11 mouse cellular contexts compared by ENCODE assay signal in the genomic region with DNA sequence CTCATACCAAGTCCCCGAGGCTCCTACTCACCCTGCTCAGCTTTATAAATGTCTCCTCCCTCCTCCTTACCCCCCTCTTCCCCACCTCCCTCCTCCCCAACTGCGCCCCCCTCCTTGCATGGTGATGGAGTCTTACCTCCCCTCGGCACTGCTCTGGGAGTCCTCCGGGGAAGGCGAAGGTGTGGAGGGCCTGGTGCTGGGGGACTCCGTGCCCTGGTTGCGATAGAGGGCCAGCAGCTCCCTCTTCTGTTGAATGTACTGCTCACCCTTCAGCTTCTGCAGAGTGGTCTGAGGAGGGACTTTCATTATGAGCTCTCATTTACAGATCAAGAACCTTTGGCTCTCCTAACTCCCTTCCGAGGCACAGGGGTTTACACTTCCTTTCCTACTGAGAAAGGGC. TPM values are rescaled to one million over a fixed set of nuclear protein-coding genes. Genes with fewer than 3 reads are reported as not detected.
A peak's percentile ranks its signal among the peaks of the same experiment; 100 is the strongest.
DNase-seq lines count a peak whose midpoint lies in the region; ATAC-seq and TF ChIP-seq lines count a peak whose summit lies in the region.
"Had no signal": no experiment of that assay in that cellular context is flagged by ENCODE, and none has a peak within 500 bp of the region (broad histone marks: within the 10 kb centered on the region; RNA-seq: fewer than 3 reads in every experiment).

No protein-coding gene starts in this region.

- TF ChIP-seq CTCF in ES-Bruce4 (IDR thresholded peaks at IDR 0.05; ENCODE audit: low read depth, low read length), result peak; percentile 43

- H3K9ac ChIP-seq in heart, embryonic 12.5 days, result no peak overlapping the region
- H3K9ac ChIP-seq in ES-Bruce4 (ENCODE audit: low read depth, poor library complexity, severe bottlenecking), result no peak overlapping the region
- no peak overlapping the region for H3K9ac ChIP-seq in embryonic facial prominence, embryonic 11.5 days (replicated peaks; ENCODE audit: low read length)
- no peak overlapping the region for H3K9ac ChIP-seq in limb, embryonic 12.5 days (replicated peaks)

- peaks cover 31% of the 10 kb centered on the region for H3K4me1 ChIP-seq in heart, embryonic 12.5 days (replicated peaks)
- H3K4me1 ChIP-seq in ES-Bruce4 (ENCODE audit: control insufficient read depth, insufficient read depth, low read length), result peaks cover 18% of the 10 kb centered on the region
- H3K4me1 ChIP-seq in embryonic facial prominence, embryonic 11.5 days (ENCODE audit: control insufficient read depth, insufficient read depth, low read length), result no peaks in the 10 kb centered on the region; the same call in 1 of the 2 replicates
- peaks cover 40% of the 10 kb centered on the region for H3K4me1 ChIP-seq in limb, embryonic 12.5 days (replicated peaks)

- DNase-seq in heart, postnatal 10 days, result no peak
- peak; percentile 25 for DNase-seq in embryonic facial prominence, embryonic 11.5 days (ENCODE audit: low spot score)
- no peak for DNase-seq in left cerebral cortex, adult 8-10 months (ENCODE audit: low spot score in 2 of 2)
- DNase-seq in layer of hippocampus, adult 9-11 months, result no peak
- no peak for DNase-seq in urinary bladder, postnatal 10 days (ENCODE audit: low spot score)
- DNase-seq: cerebellum, adult 11-12 months had no signal

- no peak for ATAC-seq in heart, embryonic 12.5 days (ENCODE audit: insufficient number of reproducible peaks, low FRiP score)
- ATAC-seq in embryonic facial prominence, embryonic 11.5 days (replicated peaks; ENCODE audit: insufficient number of reproducible peaks, low FRiP score, low TSS enrichment, low read depth), result no peak
- no peak for ATAC-seq in limb, embryonic 12.5 days (ENCODE audit: insufficient number of reproducible peaks, insufficient read depth, low FRiP score, low TSS enrichment, low read depth)

- peaks cover 60% of the 10 kb centered on the region for H3K27me3 ChIP-seq in heart, embryonic 12.5 days (replicated peaks)
- no peaks in the 10 kb centered on the region for H3K27me3 ChIP-seq in ES-Bruce4 (ENCODE audit: control insufficient read depth, insufficient read depth, low read length, poor library complexity, severe bottlenecking)
- H3K27me3 ChIP-seq in embryonic facial prominence, embryonic 11.5 days (ENCODE audit: control insufficient read depth, insufficient read depth, low read length), result peaks cover 3% of the 10 kb centered on the region; the same call in 1 of the 2 replicates
- peaks cover 40% of the 10 kb centered on the region for H3K27me3 ChIP-seq in limb, embryonic 12.5 days

- no peak for TF ChIP-seq EP300 in ES-Bruce4 (IDR thresholded peaks at IDR 0.05; ENCODE audit: insufficient read depth, low read depth, low read length)

- no peak for TF ChIP-seq POLR2A in ES-Bruce4 (IDR thresholded peaks at IDR 0.05; ENCODE audit: insufficient read depth, low read length)

- H3K27ac ChIP-seq in heart, embryonic 12.5 days (ENCODE audit: poor library complexity, severe bottlenecking), result no peak overlapping the region
- H3K27ac ChIP-seq in ES-Bruce4 (ENCODE audit: insufficient read depth, low read length), result no peak overlapping the region
- H3K27ac ChIP-seq in embryonic facial prominence, embryonic 11.5 days (replicated peaks; ENCODE audit: low read depth, low read length), result no peak overlapping the region
- H3K27ac ChIP-seq in limb, embryonic 12.5 days, result peak overlapping the region; percentile 12; the same call in 1 of the 2 replicates

- intact Hi-C loops in heart, postnatal 10 days (cut with DNase I), result loop anchor here (2.0 to 5.0 kb wide), 2 partner anchors 52 to 147 kb away; a partner anchor contains a TSS

- peaks cover 5% of the 10 kb centered on the region for H3K9me3 ChIP-seq in heart, embryonic 12.5 days (replicated peaks)
- no peaks in the 10 kb centered on the region for H3K9me3 ChIP-seq in ES-Bruce4 (replicated peaks; ENCODE audit: control insufficient read depth, insufficient read depth, low read length, poor library complexity, severe bottlenecking)
- H3K9me3 ChIP-seq in embryonic facial prominence, embryonic 11.5 days (replicated peaks; ENCODE audit: control insufficient read depth, low read length), result no peaks in the 10 kb centered on the region
- no peaks in the 10 kb centered on the region for H3K9me3 ChIP-seq in limb, embryonic 12.5 days

- peaks cover 30% of the 10 kb centered on the region for H3K36me3 ChIP-seq in heart, embryonic 12.5 days
- H3K36me3 ChIP-seq in ES-Bruce4 (ENCODE audit: control insufficient read depth, insufficient read depth, low read length, poor library complexity, severe bottlenecking), result no peaks in the 10 kb centered on the region
- H3K36me3 ChIP-seq in embryonic facial prominence, embryonic 11.5 days (replicated peaks; ENCODE audit: control insufficient read depth, insufficient read depth, low read depth, low read length), result no peaks in the 10 kb centered on the region; the same call in 1 of the 2 replicates
- peaks cover 36% of the 10 kb centered on the region for H3K36me3 ChIP-seq in limb, embryonic 12.5 days

- H3K4me2 ChIP-seq in heart, embryonic 12.5 days, result peak overlapping the region; percentile 49; the same call in 1 of the 2 replicates
- H3K4me2 ChIP-seq in embryonic facial prominence, embryonic 11.5 days (ENCODE audit: low read depth, low read length), result no peak overlapping the region
- peak overlapping the region; percentile 37 for H3K4me2 ChIP-seq in limb, embryonic 12.5 days

- 9% methylated on average over 8 of the region's 8 CpGs for WGBS in heart, embryonic 12.5 days
- WGBS in embryonic facial prominence, embryonic 11.5 days, result 5% methylated on average over 8 of the region's 8 CpGs
- WGBS in limb, embryonic 12.5 days, result 6% methylated on average over 8 of the region's 8 CpGs

- no peak overlapping the region for H3K4me3 ChIP-seq in heart, embryonic 12.5 days
- H3K4me3 ChIP-seq in ES-Bruce4 (ENCODE audit: low read depth, low read length), result peak overlapping the region; percentile 6; the same call in 1 of the 2 replicates
- no peak overlapping the region for H3K4me3 ChIP-seq in embryonic facial prominence, embryonic 11.5 days (ENCODE audit: low read depth, low read length)
- H3K4me3 ChIP-seq in limb, embryonic 12.5 days (replicated peaks), result no peak overlapping the region
- H3K4me3 ChIP-seq: megakaryocyte, embryonic 14.5 days had no signal

RNA-seq across cellular contexts. Expression of a gene that starts 15.3 kb away (rescaled TPM):
- polyA plus RNA-seq in heart, embryonic 12.5 days (2016; fragmentation: Nextera tagmentation; extraction: Ambion mirVana), result 37.2 and 37.9 TPM in 2 replicates
- 10 to 100 TPM; 73.7 to 77.8 TPM for total RNA-seq in heart, postnatal 10 days (2021)
- polyA plus RNA-seq in ES-Bruce4 (2011; ENCODE audit: insufficient read depth, insufficient read length, low read depth, missing spikeins), result 13.1 and 19.8 TPM in 2 replicates
- polyA plus RNA-seq in embryonic facial prominence, embryonic 11.5 days (2014; fragmentation: Nextera tagmentation; extraction: Ambion mirVana), result 36.6 and 39.5 TPM in 2 replicates
- 50.2 and 50.3 TPM in 2 replicates for polyA plus RNA-seq in limb, embryonic 12.5 days (2016; fragmentation: Nextera tagmentation; extraction: Ambion mirVana)
- 10 to 100 TPM; 12.8 to 23.2 (median 16.7) TPM for total RNA-seq in left cerebral cortex, adult 8-10 months (2022)

RNA-seq across cellular contexts. Expression of a gene that starts 16.1 kb away (rescaled TPM):
- polyA plus RNA-seq in heart, embryonic 12.5 days (2016; fragmentation: Nextera tagmentation; extraction: Ambion mirVana), result not detected in 2 replicates
- total RNA-seq in heart, postnatal 10 days (2021), result not detected
- polyA plus RNA-seq in ES-Bruce4 (2011; ENCODE audit: insufficient read depth, insufficient read length, low read depth, missing spikeins), result 2.3 and 2.5 TPM in 2 replicates
- polyA plus RNA-seq in embryonic facial prominence, embryonic 11.5 days (2014; fragmentation: Nextera tagmentation; extraction: Ambion mirVana), result 0.08 and 0.20 TPM in 2 replicates
- 0.41 and 0.46 TPM in 2 replicates for polyA plus RNA-seq in limb, embryonic 12.5 days (2016; fragmentation: Nextera tagmentation; extraction: Ambion mirVana)
- total RNA-seq in left cerebral cortex, adult 8-10 months (2022), result under 1 TPM; 0.28 to 0.71 (median 0.40) TPM
- total RNA-seq: heart, adult 18-20 months had no signal

RNA-seq across cellular contexts. Expression of a gene that starts 44.0 kb away (rescaled TPM):
- 0.70 and 0.80 TPM in 2 replicates for polyA plus RNA-seq in heart, embryonic 12.5 days (2016; fragmentation: Nextera tagmentation; extraction: Ambion mirVana)
- total RNA-seq in heart, postnatal 10 days (2021), result under 1 TPM; 0.97 to 0.98 TPM
- polyA plus RNA-seq in ES-Bruce4 (2011; ENCODE audit: insufficient read depth, insufficient read length, low read depth, missing spikeins), result 2.0 and 2.3 TPM in 2 replicates
- 0.88 and 1.1 TPM in 2 replicates for polyA plus RNA-seq in embryonic facial prominence, embryonic 11.5 days (2014; fragmentation: Nextera tagmentation; extraction: Ambion mirVana)
- 1.0 and 1.3 TPM in 2 replicates for polyA plus RNA-seq in limb, embryonic 12.5 days (2016; fragmentation: Nextera tagmentation; extraction: Ambion mirVana)
- 1 to 10 TPM; 2.6 to 3.7 (median 3.1) TPM for total RNA-seq in left cerebral cortex, adult 8-10 months (2022)

RNA-seq across cellular contexts. Expression of a gene that starts 50.8 kb away (rescaled TPM):
- 40.9 and 41.2 TPM in 2 replicates for polyA plus RNA-seq in heart, embryonic 12.5 days (2016; fragmentation: Nextera tagmentation; extraction: Ambion mirVana)
- 10 to 100 TPM; 42.8 to 49.4 TPM for total RNA-seq in heart, postnatal 10 days (2021)
- 8.0 and 9.5 TPM in 2 replicates for polyA plus RNA-seq in ES-Bruce4 (2011; ENCODE audit: insufficient read depth, insufficient read length, low read depth, missing spikeins)
- polyA plus RNA-seq in embryonic facial prominence, embryonic 11.5 days (2014; fragmentation: Nextera tagmentation; extraction: Ambion mirVana), result 22.8 and 24.3 TPM in 2 replicates
- 37.3 and 38.6 TPM in 2 replicates for polyA plus RNA-seq in limb, embryonic 12.5 days (2016; fragmentation: Nextera tagmentation; extraction: Ambion mirVana)
- total RNA-seq in left cerebral cortex, adult 8-10 months (2022), result 10 to 100 TPM in 2 of 4 experiments, 1 to 10 TPM in 2; 7.7 to 11.9 (median 10.3) TPM
